Mouse (Mus musculus) limb, embryonic 15.5 days (tissue): ENCODE data around the gene Apom. TPM values are rescaled to one million over a fixed set of nuclear protein-coding genes. Genes with fewer than 3 reads are reported as not detected.

Experiments
- ATAC-seq: fragments of 200-750 bp; cut with Nextera tagmentation; 2 replicates; pipeline ENCODE4 v1.8.0; 2017; ENCODE audit warnings: low read depth, moderate TSS enrichment; ENCODE audit not compliant: insufficient number of reproducible peaks, low FRiP score, low TSS enrichment
- H3K27ac ChIP-seq: fragments of 300-500 bp; sonication (generic); 2 replicates; pipeline ENCODE4 v1.5.1; 2015; ENCODE audit warnings: moderate library complexity, mild to moderate bottlenecking, inconsistent platforms
- H3K27me3 ChIP-seq: fragments of 300-500 bp; sonication (generic); 2 replicates; pipeline ENCODE4 v1.6.1; 2015; ENCODE audit warnings: inconsistent platforms
- H3K36me3 ChIP-seq: fragments of 300-500 bp; sonication (generic); 2 replicates; pipeline ENCODE4 v1.6.1; 2015; ENCODE audit warnings: inconsistent platforms
- H3K4me1 ChIP-seq: fragments of 300-500 bp; sonication (generic); 2 replicates; pipeline ENCODE4 v1.6.1; 2015; ENCODE audit warnings: inconsistent platforms
- H3K4me2 ChIP-seq: fragments of 300-500 bp; sonication (generic); 2 replicates; pipeline ENCODE4 v1.6.1; 2015; ENCODE audit warnings: mild to moderate bottlenecking, inconsistent platforms
- H3K4me3 ChIP-seq: fragments of 300-500 bp; sonication (generic); 2 replicates; pipeline ENCODE4 v1.5.1; 2015; ENCODE audit warnings: mild to moderate bottlenecking, inconsistent platforms
- H3K9ac ChIP-seq: fragments of 300-500 bp; sonication (generic); 2 replicates; pipeline ENCODE4 v1.6.1; 2015; ENCODE audit warnings: inconsistent platforms
- H3K9me3 ChIP-seq: fragments of 300-500 bp; sonication (generic); 2 replicates; pipeline ENCODE4 v1.6.1; 2016; ENCODE audit warnings: inconsistent platforms
- WGBS: fragments of 180-500 bp; shearing (Covaris S2); methylation state at CpG from one replicate; pipeline ENCODE4 v1.1.7; 2015; 5-methylcytosine and 5-hydroxymethylcytosine counted together
- polyA plus RNA-seq: library from polyadenylated mRNA; unstranded; fragments of >200 nt; fragmentation: Nextera tagmentation; extraction: Ambion mirVana; gene quantifications from 2 replicates; pipeline ENCODE4 v1.2.1, GENCODE M21; 2015

Gene Apom
- polyA plus RNA-seq, 1 experiment from 2014 or later: 2.0 TPM

GRCm38 (mm10) chr17:35088151-35088550 lies 43.7 kb downstream of the Apom start:
- WGBS: 53% methylated on average over 2 of the region's 2 CpGs
- Histone ChIP-seq H3K27ac (no peak overlapping the region), H3K4me1 (peaks cover 13% of the 10 kb centered on the region), H3K9ac (no peak overlapping the region), H3K36me3 (peaks cover 22% of the 10 kb centered on the region), H3K4me3 (no peak overlapping the region), H3K9me3 (no peaks in the 10 kb centered on the region), H3K4me2 (no peak overlapping the region), H3K27me3 (no peaks in the 10 kb centered on the region; the same call in 1 of the 2 replicates)
- no peak for ATAC-seq

GRCm38 (mm10) chr17:35085208-35085865 lies 46.5 kb downstream of the Apom start, which contains the start of gene Ly6g6f:
TSS of gene Ly6g6f (minus strand) at chr17:35085610.
- H3K9ac ChIP-seq: no peak within 1 kb of the TSS

GRCm38 (mm10) chr17:35083929-35084497 lies 47.8 kb downstream of the Apom start:
- H3K9ac ChIP-seq: no peak overlapping the region
- no peaks in the 10 kb centered on the region; the same call in 1 of the 2 replicates for H3K27me3 ChIP-seq
- no peak overlapping the region for H3K4me3 ChIP-seq
- no peak overlapping the region for H3K4me2 ChIP-seq
- WGBS: 63% methylated on average over 3 of the region's 3 CpGs
- H3K27ac ChIP-seq: no peak overlapping the region
- no peaks in the 10 kb centered on the region for H3K4me1 ChIP-seq
- ATAC-seq: no peak
- no peaks in the 10 kb centered on the region for H3K36me3 ChIP-seq
- no peaks in the 10 kb centered on the region for H3K9me3 ChIP-seq

More at GRCm38 (mm10) chr17:35085208-35085865, 46.5 kb downstream of the Apom start, which contains the start of gene Ly6g6f:
- 77% methylated on average over 7 of the region's 7 CpGs for WGBS
- Histone ChIP-seq H3K27ac (no peak within 1 kb of the TSS), H3K4me2 (no peak within 1 kb of the TSS), H3K36me3 (no peaks in the 10 kb centered on the region), H3K27me3 (no peaks in the 10 kb centered on the region; the same call in 1 of the 2 replicates), H3K4me1 (peaks cover 6% of the 10 kb centered on the region), H3K4me3 (no peak within 1 kb of the TSS), H3K9me3 (no peaks in the 10 kb centered on the region)
- no peak for ATAC-seq

- Histone ChIP-seq H3K27ac (no peak overlapping the region), H3K9ac (no peak overlapping the region), H3K4me3 (no peak overlapping the region), H3K4me2 (no peak overlapping the region), H3K9me3 (no peaks in the 10 kb centered on the region), H3K4me1 (0 out of 2 replicates have a peak, but pooled peaks cover 2% of the 10 kb centered on the region), H3K27me3 (peaks cover 4% of the 10 kb centered on the region; the same call in 1 of the 2 replicates), H3K36me3 (no peaks in the 10 kb centered on the region)
- ATAC-seq: no peak
- WGBS: 83% methylated on average over 16 of the region's 16 CpGs
Observed at GRCm38 (mm10) chr17:35082841-35083576, 48.8 kb downstream of the Apom start.

GRCm38 (mm10) chr17:35080710-35081109 lies 51.1 kb downstream of the Apom start:
- no peaks in the 10 kb centered on the region for H3K36me3 ChIP-seq
- H3K9ac ChIP-seq: no peak overlapping the region
- H3K4me2 ChIP-seq: no peak overlapping the region
- no peaks in the 10 kb centered on the region for H3K9me3 ChIP-seq
- ATAC-seq: no peak
- peaks cover 5% of the 10 kb centered on the region; the same call in 1 of the 2 replicates for H3K27me3 ChIP-seq
- 80% methylated on average over 4 of the region's 4 CpGs for WGBS
- no peak overlapping the region for H3K4me3 ChIP-seq
- peaks cover 15% of the 10 kb centered on the region; the same call in 1 of the 2 replicates for H3K4me1 ChIP-seq
- no peak overlapping the region for H3K27ac ChIP-seq

- no peak overlapping the region for H3K27ac ChIP-seq
- H3K4me1 ChIP-seq: peaks cover 15% of the 10 kb centered on the region; the same call in 1 of the 2 replicates
- H3K4me3 ChIP-seq: no peak overlapping the region
- no peaks in the 10 kb centered on the region for H3K9me3 ChIP-seq
- WGBS: 30% methylated on average over 6 of the region's 6 CpGs
- H3K36me3 ChIP-seq: no peaks in the 10 kb centered on the region
- H3K4me2 ChIP-seq: no peak overlapping the region
- H3K27me3 ChIP-seq: peaks cover 5% of the 10 kb centered on the region; the same call in 1 of the 2 replicates
- no peak overlapping the region for H3K9ac ChIP-seq
- ATAC-seq: no peak
Observed at GRCm38 (mm10) chr17:35080248-35080647, 51.6 kb downstream of the Apom start.

- no peaks in the 10 kb centered on the region for H3K9me3 ChIP-seq
- no peak overlapping the region for H3K4me3 ChIP-seq
- WGBS: 66% methylated on average over 9 of the region's 9 CpGs
- no peak overlapping the region for H3K9ac ChIP-seq
- no peak for ATAC-seq
- H3K36me3 ChIP-seq: no peaks in the 10 kb centered on the region
- H3K4me2 ChIP-seq: no peak overlapping the region
- H3K4me1 ChIP-seq: peaks cover 15% of the 10 kb centered on the region; the same call in 1 of the 2 replicates
- H3K27ac ChIP-seq: no peak overlapping the region
- H3K27me3 ChIP-seq: 0 out of 2 replicates have a peak, but pooled peaks cover 5% of the 10 kb centered on the region
Observed at GRCm38 (mm10) chr17:35079778-35080177, 52.1 kb downstream of the Apom start.

Other genes with a start within 250 kb of the Apom start
- 4.6 and 5.2 TPM in 2 replicates for gene C2, start 233.8 kb downstream of the Apom start, polyA plus RNA-seq
- gene Ehmt2, start 233.6 kb downstream of the Apom start, polyA plus RNA-seq: 64.6 and 78.1 TPM in 2 replicates
- gene Slc44a4, start 217.6 kb downstream of the Apom start, polyA plus RNA-seq: 0.17 TPM in 1 of 2 replicates, not detected in the other
- 20.1 and 20.5 TPM in 2 replicates for gene Neu1, start 200.8 kb downstream of the Apom start, polyA plus RNA-seq
- 3.3 and 3.6 TPM in 2 replicates for gene Hspa1b, start 172.8 kb downstream of the Apom start, polyA plus RNA-seq
- gene Gm20481, start 162.1 kb downstream of the Apom start, polyA plus RNA-seq: not detected in 2 replicates
- 31.7 and 32.0 TPM in 2 replicates for gene Hspa1a, start 159.9 kb downstream of the Apom start, polyA plus RNA-seq
- gene Hspa1l, start 159.3 kb downstream of the Apom start, polyA plus RNA-seq: 0.46 and 0.65 TPM in 2 replicates
- gene Lsm2, start 150.2 kb downstream of the Apom start, polyA plus RNA-seq: 143 and 159 TPM in 2 replicates
- gene Vars, start 131.1 kb downstream of the Apom start, polyA plus RNA-seq: 94.4 and 95.1 TPM in 2 replicates
- gene Vwa7, start 115.5 kb downstream of the Apom start, polyA plus RNA-seq: 0.18 and 0.20 TPM in 2 replicates
- gene Sapcd1, start 104.0 kb downstream of the Apom start, polyA plus RNA-seq: 8.9 and 9.4 TPM in 2 replicates
- 3.0 and 3.5 TPM in 2 replicates for gene Msh5, start 85.3 kb downstream of the Apom start, polyA plus RNA-seq
- 351 and 363 TPM in 2 replicates for gene Clic1, start 82.1 kb downstream of the Apom start, polyA plus RNA-seq
- 321 and 336 TPM in 2 replicates for gene Ddah2, start 73.0 kb downstream of the Apom start, polyA plus RNA-seq
- 181 and 203 TPM in 2 replicates for gene Ly6g6c, start 66.7 kb downstream of the Apom start, polyA plus RNA-seq
- gene Mpig6b, start 65.9 kb downstream of the Apom start, polyA plus RNA-seq: 1.0 and 1.4 TPM in 2 replicates
- gene Ly6g6e, start 55.1 kb downstream of the Apom start, polyA plus RNA-seq: 50.6 and 53.7 TPM in 2 replicates
- 1.1 and 2.4 TPM in 2 replicates for gene Ly6g6d, start 54.0 kb downstream of the Apom start, polyA plus RNA-seq
- gene Ly6g6f, start 46.4 kb downstream of the Apom start, polyA plus RNA-seq: 0.13 and 0.20 TPM in 2 replicates
- gene Abhd16a, start 42.8 kb downstream of the Apom start, polyA plus RNA-seq: 101 and 112 TPM in 2 replicates
- gene Ly6g5c, start 23.8 kb downstream of the Apom start, polyA plus RNA-seq: not detected in 2 replicates
- 0.78 and 0.99 TPM in 2 replicates for gene Ly6g5b, start 16.6 kb downstream of the Apom start, polyA plus RNA-seq
- gene Gpank1, start 10.6 kb downstream of the Apom start, polyA plus RNA-seq: 16.8 and 17.4 TPM in 2 replicates
- 293 and 297 TPM in 2 replicates for gene Csnk2b, start 10.0 kb downstream of the Apom start, polyA plus RNA-seq
- gene D17H6S53E, start 5.7 kb downstream of the Apom start, polyA plus RNA-seq: 10.5 and 11.2 TPM in 2 replicates
- 49.6 and 51.8 TPM in 2 replicates for gene Bag6, start 3.1 kb upstream of the Apom start, polyA plus RNA-seq
- 142 and 147 TPM in 2 replicates for gene Prrc2a, start 32.8 kb upstream of the Apom start, polyA plus RNA-seq
- gene Aif1, start 44.0 kb upstream of the Apom start, polyA plus RNA-seq: 14.6 and 18.6 TPM in 2 replicates
- 25.8 and 27.5 TPM in 2 replicates for gene Lst1, start 56.4 kb upstream of the Apom start, polyA plus RNA-seq
- 1.0 and 1.2 TPM in 2 replicates for gene Ltb, start 62.4 kb upstream of the Apom start, polyA plus RNA-seq
- gene Tnf, start 70.0 kb upstream of the Apom start, polyA plus RNA-seq: 0.64 and 0.82 TPM in 2 replicates
- 0.37 TPM in 1 of 2 replicates, not detected in the other for gene Lta, start 73.3 kb upstream of the Apom start, polyA plus RNA-seq
- 0.41 and 0.77 TPM in 2 replicates for gene Gm16181, start 88.8 kb upstream of the Apom start, polyA plus RNA-seq
- gene Atp6v1g2, start 101.6 kb upstream of the Apom start, polyA plus RNA-seq: 3.7 and 3.8 TPM in 2 replicates
- 11.2 and 11.8 TPM in 2 replicates for gene Nfkbil1, start 103.7 kb upstream of the Apom start, polyA plus RNA-seq
- gene Ddx39b, start 109.7 kb upstream of the Apom start, polyA plus RNA-seq: 401 and 418 TPM in 2 replicates
- 84.7 and 93.0 TPM in 2 replicates for gene H2-D1, start 130.7 kb upstream of the Apom start, polyA plus RNA-seq
- not detected in 2 replicates for gene H2-Q1, start 188.4 kb upstream of the Apom start, polyA plus RNA-seq
- 0.20 and 0.29 TPM in 2 replicates for gene H2-Q2, start 210.2 kb upstream of the Apom start, polyA plus RNA-seq
- 3.2 and 4.3 TPM in 2 replicates for gene H2-Q4, start 247.6 kb upstream of the Apom start, polyA plus RNA-seq